Mouse (Mus musculus): Measurements from ENCODE around the gene Mettl1.
"Not testable (repeated sequence)": the region's sequence is repeated elsewhere in the genome, so short reads cannot be mapped to it uniquely, and the experiment has no call there.

Gene Mettl1

DNA sequence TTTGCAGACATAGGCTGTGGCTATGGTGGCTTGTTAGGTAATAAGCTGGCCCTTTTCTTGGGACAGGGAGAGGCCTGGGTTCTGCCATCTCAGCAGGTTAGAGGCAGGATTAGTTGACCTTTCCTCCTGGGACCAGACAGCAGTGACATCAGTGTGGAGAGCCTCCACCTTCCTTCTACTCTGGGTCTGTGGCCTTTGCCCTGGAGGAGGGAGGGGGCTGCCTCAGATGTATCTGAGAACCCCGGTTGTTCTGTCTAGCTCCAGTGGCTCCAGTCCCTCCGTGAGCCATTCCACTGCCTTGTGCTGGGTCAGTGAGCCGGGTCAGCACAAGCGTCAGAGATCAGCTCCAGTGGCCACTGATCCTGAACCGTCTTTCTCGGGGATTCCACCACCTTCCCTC lies 2.0 kb downstream of the Mettl1 start:
- DNase-seq (ENCODE audit: low read depth in 1 of 2, low spot score in 2 of 2) = no peak

DNA sequence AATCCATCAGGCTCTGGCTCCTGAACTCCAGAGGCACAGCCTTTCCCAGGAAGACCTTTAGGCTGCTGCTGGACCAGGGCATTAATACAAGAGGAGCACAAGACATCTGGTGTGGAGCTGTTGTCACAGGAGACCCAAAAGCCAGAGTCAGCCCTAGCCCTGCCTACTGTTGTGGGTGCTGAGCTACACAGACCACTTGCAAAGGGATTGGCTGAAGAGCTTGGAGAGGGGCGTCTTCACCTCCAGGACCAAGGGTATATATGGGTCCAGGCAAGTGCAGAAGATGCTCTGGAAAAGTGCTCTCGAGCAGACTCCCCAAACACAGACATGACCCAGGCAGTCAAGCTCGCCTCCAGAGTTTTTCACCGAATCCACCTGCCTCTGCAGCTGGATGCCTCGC lies 6.7 kb downstream of the Mettl1 start, which contains the start of gene Cyp27b1:
TSS of gene Cyp27b1 (plus strand) at position 297 of the 400 bp plus-strand sequence.
- no peak for DNase-seq (ENCODE audit: low read depth in 1 of 2, low spot score in 2 of 2)

DNA sequence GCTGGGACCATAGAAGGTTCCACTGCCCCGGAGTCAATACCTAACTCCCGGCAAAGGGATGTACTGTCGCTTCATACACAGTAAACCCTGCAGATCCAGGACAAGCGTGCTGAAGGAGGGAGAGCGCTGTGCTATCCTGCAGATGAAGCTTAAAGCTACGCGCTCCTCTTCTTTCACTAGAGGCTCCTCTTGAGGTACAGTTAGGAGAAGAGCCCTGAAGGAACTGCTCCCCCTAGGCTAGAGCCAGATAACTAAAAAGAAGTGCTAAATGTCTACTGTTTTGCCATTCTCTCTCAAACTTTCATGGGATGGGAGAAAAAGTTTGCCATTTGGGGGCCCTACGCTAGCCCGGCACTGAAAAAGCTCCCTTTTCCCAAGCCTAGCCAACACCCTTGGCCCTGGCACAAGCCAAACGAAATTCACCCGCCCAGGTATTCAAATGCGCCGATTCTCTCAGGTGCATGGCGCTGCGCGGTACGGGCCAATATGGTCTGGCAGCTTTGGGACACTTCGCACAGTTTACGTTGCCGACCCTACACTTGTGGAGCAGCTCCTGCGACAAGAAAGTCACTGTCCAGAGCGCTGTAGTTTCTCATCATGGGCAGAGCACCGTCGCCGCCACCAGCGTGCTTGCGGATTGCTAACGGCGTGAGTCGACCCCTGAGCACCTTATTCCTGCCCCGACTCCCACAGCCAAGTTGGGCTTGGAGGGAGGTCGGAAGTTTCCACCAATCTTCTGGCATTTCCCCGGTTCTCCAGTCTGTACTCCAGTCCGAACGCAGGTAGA lies 7.6 kb downstream of the Mettl1 start:
- no peak for DNase-seq (ENCODE audit: low read depth in 1 of 2, low spot score in 2 of 2)

DNA sequence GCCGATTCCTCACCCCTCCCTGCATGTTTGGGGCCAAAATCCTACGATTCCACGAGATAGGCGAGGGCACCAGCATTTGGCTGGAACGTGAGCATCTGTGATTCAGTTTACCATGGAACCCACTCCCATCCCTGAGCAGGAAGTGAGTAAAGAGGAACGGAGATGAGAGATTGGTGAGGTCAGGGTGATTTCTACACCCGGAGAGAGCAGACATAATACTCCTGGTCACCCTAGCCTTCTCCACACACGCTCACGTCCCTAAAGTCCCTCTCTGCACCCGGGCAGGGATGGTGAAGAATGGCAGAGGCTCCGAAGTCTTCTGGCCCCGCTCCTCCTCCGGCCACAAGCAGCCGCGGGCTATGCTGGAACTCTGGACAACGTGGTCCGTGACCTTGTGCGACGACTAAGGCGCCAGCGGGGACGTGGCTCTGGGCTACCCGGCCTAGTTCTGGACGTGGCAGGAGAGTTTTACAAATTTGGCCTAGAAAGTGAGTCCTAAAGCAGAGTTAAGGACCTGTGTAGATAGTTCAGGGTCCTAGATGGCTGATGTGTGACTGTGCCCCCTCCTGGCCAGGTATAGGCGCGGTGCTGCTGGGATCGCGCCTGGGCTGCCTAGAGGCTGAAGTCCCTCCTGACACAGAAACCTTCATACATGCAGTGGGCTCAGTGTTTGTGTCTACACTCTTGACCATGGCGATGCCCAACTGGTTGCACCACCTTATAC lies 8.3 kb downstream of the Mettl1 start:
- no peak for DNase-seq (ENCODE audit: low read depth in 1 of 2, low spot score in 2 of 2)

DNA sequence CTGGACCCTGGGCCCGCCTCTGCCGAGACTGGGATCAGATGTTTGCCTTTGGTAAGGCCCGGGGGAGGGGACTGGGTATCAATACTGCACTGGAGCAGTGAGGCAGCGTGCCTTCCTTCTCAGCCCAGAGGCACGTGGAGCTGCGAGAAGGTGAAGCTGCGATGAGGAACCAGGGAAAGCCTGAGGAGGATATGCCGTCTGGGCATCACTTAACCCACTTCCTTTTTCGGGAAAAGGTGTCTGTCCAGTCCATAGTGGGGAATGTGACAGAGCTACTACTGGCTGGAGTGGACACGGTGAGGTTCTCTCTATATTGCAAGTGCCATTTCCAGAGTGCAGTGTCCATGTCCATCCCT lies 8.9 kb downstream of the Mettl1 start:
- no peak for DNase-seq (ENCODE audit: low read depth in 1 of 2, low spot score in 2 of 2)

DNA sequence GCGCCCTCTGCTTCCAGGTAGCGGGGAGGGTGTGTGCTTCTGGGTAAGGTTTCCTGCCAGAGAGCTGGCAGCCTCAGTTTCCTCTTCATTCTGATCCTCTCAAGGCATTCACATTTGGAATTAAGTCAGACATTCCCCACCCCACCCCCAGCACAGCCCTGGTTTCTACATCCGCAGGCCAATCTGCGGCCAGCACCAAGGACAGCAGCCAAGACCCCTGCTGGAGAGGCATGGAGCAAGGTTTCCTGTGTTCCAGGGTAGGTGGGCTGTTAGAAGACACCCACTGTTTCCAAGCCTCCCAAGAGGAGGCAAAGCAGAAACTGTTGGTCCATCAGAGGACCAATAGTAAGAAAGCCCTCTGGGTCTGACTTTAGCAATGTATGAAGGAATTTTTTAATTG lies 13.4 kb downstream of the Mettl1 start:
- DNase-seq (ENCODE audit: low read depth in 1 of 2, low spot score in 2 of 2) = no peak

DNA sequence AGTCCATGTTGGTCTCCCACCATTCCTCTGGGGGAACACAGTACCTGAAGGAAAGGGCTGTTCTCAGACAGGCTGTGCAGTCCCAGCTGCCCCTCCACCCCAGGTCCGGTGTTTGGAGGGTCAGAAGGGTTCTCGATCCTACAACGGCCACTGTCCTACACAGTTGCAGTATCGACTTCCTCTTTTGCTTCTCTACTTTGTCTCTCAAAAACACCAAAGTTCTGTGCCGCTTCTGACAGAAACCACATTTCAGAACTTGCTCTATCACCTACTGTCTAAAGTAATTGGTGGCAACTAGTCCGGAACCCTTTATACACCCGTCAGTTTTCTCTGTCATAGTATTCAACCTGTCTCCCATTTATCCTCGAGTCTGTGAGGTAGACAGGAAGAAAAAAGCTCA lies 14.2 kb downstream of the Mettl1 start:
- no peak for DNase-seq (ENCODE audit: low read depth in 1 of 2, low spot score in 2 of 2)

DNA sequence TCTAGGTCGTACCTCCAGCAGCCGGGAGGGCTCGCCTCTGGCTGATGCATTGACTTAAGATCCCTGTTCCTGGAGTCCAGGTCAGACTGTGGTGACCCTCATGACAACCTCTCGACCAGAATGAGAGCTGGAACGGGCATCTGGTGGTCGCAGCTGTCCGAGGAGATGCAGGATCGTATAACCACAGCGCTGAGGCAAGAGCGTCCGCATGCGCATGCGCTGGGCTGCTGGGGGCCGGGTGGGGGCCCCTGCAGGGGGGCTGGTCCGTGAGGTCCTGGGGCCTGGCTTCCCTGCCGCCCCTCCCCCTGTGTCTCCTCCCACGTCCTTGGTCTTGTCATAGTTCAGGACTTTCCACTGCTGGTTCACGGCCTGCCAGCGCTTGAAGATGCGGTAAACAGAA lies 15.3 kb downstream of the Mettl1 start:
- DNase-seq (ENCODE audit: low read depth in 1 of 2, low spot score in 2 of 2) = no peak

DNA sequence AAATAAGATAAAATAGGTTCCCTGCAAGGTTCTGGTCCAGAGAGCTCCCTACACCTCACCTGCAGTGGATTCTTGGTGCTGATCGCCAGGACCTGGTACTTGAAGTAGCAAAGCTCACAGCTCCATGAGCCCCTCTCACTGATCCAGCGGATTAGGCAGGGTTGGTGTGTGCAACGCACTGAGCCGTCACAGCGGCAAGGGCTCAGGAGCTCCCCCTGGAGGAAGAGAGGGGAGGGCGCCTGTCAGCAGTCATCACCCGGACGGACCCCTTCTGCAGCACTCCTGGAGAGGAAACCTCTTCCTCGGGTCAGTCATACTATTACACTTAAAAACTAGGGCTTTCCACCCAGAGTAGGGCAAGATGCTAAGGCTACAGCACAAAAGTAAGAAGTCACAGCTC lies 16.9 kb downstream of the Mettl1 start:
- DNase-seq (ENCODE audit: low read depth in 1 of 2, low spot score in 2 of 2) = peak in 1 of 2 experiments; percentile 64

DNA sequence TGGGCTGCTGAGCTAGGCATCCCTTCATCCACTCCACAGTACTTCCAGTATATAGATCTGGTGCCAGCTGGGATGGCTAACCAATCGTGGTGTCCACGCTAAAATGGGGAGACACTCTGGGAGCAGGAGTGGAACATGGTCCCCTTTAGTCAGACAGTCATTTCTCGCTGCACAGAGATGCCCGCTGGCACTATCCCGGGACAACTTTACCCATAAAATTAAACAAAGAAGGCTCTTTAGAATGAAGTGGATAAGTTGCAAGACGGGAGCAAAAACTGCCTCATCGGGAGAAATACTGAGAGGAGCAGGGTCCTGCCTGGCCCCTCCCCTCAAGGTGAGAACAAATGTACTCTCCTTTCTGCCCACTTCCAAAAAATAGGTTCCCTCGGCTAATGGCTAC lies 17.5 kb downstream of the Mettl1 start:
- DNase-seq (ENCODE audit: low read depth in 1 of 2, low spot score in 2 of 2) = no peak

DNA sequence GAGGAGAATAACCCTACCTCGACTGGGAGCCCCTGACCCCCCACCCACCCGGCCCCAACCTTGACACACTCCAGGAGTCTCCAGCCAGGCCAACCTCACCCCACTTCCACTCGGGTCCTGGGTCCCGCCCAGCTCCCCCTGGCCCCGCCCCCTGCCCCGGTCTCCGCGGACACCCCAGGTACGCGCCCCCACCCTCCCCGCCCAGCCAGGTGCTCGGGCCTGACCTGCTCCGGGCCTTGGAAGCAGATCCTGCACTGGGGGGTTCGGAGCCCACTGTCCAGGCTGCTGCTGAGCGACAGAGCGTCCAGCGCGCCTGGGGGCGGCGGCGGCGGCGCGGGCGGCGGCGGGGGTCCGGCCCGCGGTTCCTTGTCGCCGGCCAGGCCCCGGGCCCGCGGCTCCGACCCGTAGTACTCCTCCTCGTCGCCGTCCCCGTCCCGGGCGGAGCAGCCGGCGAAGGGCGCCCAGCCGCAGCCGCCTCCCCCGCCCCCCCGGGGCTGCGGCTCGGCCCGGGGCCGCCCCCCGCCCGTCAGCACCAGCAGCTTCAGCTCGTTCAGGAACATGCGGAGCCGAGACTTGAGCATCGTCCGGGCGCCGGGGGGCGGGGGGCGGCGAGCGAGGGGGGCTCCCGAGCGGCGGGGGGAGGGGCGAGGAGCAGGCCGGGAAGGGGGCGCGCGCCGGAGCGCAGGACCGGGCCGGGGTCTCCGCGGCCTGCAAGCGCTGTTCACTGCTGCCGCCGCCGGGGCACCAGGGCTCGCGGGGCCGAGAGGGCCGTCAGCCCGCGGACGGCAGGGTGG lies 18.2 kb downstream of the Mettl1 start:
- no peak for DNase-seq (ENCODE audit: low read depth in 1 of 2, low spot score in 2 of 2)

DNA sequence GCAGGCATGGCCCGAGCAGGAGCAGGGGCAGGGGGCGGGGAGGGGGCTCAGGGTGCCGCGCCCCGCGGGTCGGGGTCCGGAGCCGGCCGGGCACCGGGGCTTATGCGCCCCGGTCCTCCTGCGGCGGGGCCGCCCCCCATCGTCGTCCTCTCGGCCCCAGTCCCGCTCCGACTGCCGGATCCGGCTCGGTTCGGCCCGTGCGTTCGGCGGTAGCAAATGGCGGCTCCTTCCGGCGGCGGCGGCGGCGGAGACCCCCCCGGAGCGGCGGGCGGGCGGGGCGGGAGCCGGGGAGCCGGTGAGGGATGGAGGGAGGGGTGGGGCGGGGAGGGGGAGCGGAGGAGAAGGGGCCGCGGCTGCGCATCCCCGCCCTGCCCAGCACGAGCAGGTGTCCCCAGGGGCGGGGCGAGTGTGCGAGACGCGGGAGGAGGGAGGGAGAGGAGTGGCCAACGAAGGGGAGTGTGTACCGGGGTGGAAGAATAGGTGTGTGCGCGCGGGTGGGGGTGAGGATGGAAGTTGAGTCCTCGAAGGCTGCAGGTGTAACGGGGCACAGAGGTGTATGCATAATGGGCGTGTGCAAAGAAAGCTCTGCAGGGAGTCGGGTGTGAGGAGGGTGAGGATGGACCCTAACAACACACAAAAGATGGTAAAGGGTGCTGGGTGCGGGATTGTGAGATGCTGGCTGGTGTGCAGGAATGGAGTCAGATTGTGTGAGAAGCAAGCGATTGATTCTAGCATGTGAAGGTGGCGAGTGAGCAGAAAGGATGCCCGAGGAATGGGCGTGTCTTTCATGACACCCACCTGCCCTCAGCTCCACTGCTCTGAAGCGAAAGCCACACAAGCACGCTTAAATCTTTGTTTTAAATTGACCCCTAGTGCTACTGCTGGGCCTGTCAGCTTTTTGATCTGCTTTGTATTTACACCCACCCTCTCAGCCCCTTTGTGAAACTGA lies 19.0 kb downstream of the Mettl1 start, which contains the start of gene March9:
TSS of gene March9 (minus strand) at position 217 of the 949 bp plus-strand sequence.
- no peak for DNase-seq (ENCODE audit: low read depth in 1 of 2, low spot score in 2 of 2)

DNA sequence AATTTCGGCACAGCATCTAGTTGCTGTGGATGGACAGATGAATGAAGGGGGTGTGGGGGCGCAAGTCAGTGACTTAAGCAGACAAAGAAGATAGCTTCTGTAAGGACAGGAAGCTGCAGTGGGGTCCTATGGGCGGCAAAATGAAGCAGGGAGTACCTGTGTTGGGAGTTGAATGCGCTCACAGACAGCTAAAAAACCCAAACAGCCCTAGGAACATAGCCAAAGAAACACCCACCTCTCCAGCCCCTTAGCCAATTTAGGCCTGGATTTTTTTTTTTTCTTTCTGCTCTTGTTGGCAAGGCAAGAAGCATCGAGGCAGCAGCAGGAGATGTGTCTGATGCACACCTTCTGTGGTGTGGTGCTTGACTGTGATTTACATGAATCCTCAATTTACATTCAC lies 19.9 kb downstream of the Mettl1 start:
- no peak for DNase-seq (ENCODE audit: low read depth in 1 of 2, low spot score in 2 of 2)

DNA sequence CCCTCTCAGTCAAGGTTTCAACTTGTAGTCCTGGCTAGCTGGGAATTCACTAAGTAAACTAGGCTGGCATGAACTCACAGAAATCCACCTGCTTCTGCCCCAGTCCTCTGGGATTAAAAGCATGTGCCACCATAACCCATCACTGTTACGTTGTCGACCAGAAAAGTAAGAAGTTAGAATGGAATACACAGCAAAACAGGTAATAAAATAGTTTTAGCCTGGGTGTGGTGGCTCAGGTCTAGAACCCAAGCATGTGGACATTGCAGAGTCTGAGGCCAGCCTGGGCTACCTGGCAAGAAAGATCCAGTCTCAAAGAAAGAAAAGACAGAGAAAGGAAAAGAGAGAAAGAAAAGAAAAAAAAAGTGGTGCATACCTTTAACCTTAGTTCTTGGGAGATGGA lies 20.3 kb downstream of the Mettl1 start:
- no peak for DNase-seq (ENCODE audit: low read depth in 1 of 2, low spot score in 2 of 2)

DNA sequence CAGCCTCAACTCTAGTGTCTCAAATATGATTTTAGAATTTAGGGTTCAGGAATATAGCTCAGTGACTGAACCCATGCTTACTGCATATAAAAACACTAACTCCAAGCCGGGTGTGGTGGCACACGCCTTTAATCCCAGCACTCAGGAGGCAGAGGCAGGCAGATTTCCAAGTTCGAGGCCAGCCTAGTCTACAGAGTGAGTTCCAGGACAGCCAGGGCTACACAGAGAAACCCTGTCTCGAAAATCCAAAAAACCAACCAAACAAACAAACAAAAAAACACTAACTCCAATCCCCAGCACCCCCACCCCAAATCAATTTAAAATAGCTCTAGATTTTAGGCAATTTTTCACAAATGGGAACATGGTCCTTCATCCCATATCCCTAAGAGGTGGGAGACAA lies 20.9 kb downstream of the Mettl1 start:
- DNase-seq (ENCODE audit: low read depth in 1 of 2, low spot score in 2 of 2) = not testable (repeated sequence)

DNA sequence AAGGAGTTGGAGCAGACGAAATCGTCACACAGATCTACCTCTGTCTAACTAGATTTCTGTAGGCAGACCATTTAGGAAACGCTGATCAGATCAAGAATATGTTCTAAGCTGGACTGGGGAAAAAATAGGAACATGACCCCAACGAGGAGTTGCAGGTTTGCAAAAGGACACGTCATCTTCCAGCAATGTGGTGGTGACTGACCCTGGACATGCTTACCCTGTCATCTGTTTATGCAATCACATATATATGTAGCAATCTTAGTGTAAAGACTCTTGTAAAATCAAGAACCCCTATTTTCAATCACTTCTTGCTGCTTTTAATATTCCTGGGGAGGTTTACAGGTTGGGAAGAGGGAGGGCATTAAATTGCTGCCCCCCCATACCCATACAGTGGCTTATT lies 21.3 kb downstream of the Mettl1 start:
- no peak for DNase-seq (ENCODE audit: low read depth in 1 of 2, low spot score in 2 of 2)

DNA sequence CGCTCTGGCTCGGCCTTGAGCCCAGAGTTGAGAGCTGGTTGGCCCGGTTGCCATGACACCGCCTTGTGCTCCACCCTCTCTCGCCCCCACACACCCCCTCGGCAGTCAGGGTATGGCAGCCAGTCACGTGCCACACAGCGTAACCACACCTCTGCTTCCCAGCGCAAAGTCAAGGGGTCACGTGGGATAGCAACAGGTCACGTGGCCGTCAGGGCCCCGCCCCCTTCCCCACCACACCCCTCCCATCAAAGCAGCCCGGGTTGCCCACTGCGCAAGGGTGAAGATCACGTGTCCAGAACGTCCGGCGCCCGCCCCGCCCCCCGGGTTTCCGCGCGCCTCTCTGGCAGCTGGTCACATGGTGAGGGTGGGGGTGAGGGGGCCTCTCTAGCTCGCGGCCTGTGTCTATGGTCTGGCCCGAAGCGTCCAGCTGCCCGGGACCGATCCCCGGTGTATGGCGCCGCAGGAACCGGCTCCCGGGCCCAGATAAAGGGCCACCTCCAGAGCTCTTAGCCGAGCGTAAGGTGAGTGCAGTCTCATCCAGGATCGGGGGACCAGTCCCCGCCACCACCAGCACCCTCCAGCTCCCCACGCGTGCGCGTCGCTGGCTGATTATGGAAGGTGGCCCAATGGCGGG lies 22.1 kb downstream of the Mettl1 start, which contains the start of gene Cdk4:
TSS of gene Cdk4 (plus strand) at position 296 of the 634 bp plus-strand sequence.
- peak; percentile 93 for DNase-seq (ENCODE audit: low read depth in 1 of 2, low spot score in 2 of 2)

DNA sequence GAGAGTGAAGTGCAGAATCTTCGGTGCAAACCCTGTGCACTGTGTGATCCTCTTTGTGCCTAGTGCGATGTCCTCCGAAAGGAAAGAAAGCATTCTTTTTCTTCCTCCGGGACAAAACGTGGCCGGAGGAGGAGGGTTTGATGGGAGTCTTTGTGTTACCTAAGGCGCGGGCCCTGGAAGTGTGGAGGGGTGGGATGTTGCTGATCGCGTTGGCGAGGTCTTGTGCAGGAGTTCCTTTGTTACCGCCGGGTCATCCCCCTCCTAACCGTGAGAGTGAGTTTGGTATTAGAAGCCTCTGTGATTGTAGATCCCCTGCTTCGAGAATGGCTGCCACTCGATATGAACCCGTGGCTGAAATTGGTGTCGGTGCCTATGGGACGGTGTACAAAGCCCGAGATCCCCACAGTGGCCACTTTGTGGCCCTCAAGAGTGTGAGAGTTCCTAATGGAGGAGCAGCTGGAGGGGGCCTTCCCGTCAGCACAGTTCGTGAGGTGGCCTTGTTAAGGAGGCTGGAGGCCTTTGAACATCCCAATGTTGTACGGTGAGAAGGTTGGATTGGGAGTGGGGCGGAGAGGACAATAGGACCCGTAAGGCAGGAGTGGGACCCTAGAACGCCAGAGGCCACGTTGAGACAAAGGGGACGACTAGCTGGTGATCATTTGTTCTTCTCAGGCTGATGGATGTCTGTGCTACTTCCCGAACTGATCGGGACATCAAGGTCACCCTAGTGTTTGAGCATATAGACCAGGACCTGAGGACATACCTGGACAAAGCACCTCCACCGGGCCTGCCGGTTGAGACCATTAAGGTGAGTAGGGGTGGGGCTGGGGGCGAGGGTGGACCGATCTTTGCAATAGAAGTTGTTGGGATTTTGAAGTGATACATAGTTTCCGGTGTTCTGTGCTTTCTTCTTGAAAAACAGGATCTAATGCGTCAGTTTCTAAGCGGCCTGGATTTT lies 23.0 kb downstream of the Mettl1 start:
- no peak for DNase-seq (ENCODE audit: low read depth in 1 of 2, low spot score in 2 of 2)

DNA sequence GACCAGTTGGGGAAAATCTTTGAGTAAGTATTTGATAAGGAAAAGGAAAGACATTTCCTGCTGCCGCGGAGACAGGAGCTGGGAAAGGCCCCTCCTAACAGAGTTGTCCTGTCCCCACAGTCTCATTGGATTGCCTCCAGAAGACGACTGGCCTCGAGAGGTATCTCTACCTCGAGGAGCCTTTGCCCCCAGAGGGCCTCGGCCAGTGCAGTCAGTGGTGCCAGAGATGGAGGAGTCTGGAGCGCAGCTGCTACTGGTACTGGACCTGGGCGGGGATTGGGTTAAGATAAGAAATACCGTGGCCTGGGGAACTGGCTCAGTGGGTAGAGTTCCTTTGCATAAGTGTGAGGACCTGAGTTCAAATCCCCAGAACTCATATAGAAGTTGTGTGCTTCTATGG lies 24.8 kb downstream of the Mettl1 start:
- no peak for DNase-seq (ENCODE audit: low read depth in 1 of 2, low spot score in 2 of 2)

Measured in monocyte, adult 2 months (primary cell).